Comparison of ENCODE assay signal across 14 mouse cellular contexts in genomic region chr2:71173031-71173430, GRCm38 (mm10).
"Had no signal": no experiment of that assay in that cellular context is flagged by ENCODE, and none has a peak within 500 bp of the region (broad histone marks: within the 10 kb centered on the region; RNA-seq: fewer than 3 reads in every experiment).

No protein-coding gene starts in this region.

- H3K4me2 ChIP-seq: limb, embryonic 12.5 days; lung, embryonic 14.5 days; midbrain, embryonic 15.5 days; neural tube, embryonic 13.5 days had no signal

- H3K27me3 ChIP-seq: limb, embryonic 12.5 days; midbrain, embryonic 15.5 days; neural tube, embryonic 13.5 days had no signal

- H3K9ac ChIP-seq: limb, embryonic 12.5 days; lung, embryonic 14.5 days; midbrain, embryonic 15.5 days; neural tube, embryonic 13.5 days had no signal

- H3K27ac ChIP-seq: limb, embryonic 12.5 days; midbrain, embryonic 15.5 days; neural tube, embryonic 13.5 days; stomach, postnatal 0 days had no signal

- H3K4me3 ChIP-seq: limb, embryonic 12.5 days; midbrain, embryonic 15.5 days; neural tube, embryonic 13.5 days had no signal

- H3K9me3 ChIP-seq: limb, embryonic 12.5 days; midbrain, embryonic 15.5 days; neural tube, embryonic 13.5 days had no signal

- H3K36me3 ChIP-seq: limb, embryonic 12.5 days; midbrain, embryonic 15.5 days; neural tube, embryonic 13.5 days had no signal

- DNase-seq: kidney, adult 8-10 months; kidney, postnatal 25 days; layer of hippocampus, adult 9-11 months; layer of hippocampus, postnatal 36 days; lung, embryonic 14.5 days; lung, postnatal 14 days; right cerebral cortex, postnatal 25 days; thymus, postnatal 4 days had no signal

- H3K4me1 ChIP-seq: limb, embryonic 12.5 days had no signal

- ATAC-seq: inflammation-experienced regulatory T-cells, adult 6 months; intestine, postnatal 0 days; midbrain, embryonic 15.5 days had no signal
